Mouse (Mus musculus): ENCODE results near the gene Kdm6b. TPM values are rescaled to one million over a fixed set of nuclear protein-coding genes. Genes with fewer than 3 reads are reported as not detected.

Kdm6b gene
- total and polyA plus RNA-seq, 3 experiments: 4.8 to 145 (median 111) TPM

DNA sequence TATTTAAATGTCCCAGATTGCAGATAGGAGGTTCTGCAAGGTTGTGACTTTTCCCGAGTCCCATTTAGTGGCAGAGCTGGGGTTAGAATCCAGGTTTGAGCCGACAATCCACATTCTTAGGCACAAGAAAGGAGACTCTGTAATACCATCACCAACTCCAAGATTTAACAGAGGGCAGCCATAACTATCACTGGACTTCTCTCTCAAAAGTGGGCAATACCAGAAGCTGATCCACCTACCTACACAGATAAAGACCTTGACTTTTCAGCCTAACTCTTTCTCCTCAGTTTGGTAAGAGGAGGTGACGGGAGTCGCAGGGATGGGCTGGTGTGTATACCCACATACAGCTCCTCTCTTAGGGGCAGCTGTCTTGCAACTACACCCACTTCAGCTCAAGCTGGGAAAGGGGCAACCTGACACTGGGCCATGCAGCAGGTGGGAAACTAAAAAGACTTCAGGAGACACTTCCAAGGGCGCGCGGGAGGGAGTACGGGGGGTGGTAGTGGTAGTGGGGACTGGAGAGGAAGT, 3.5 kb upstream of the Kdm6b start:
- peak overlapping the region; percentile 78 for H3K4me3 ChIP-seq (ENCODE audit: low read depth, low read length)
- no peaks in the 10 kb centered on the region for H3K9me3 ChIP-seq (replicated peaks)
- H3K4me1 ChIP-seq (ENCODE audit: insufficient read depth, low read depth, low read length): peaks cover 84% of the 10 kb centered on the region

DNA sequence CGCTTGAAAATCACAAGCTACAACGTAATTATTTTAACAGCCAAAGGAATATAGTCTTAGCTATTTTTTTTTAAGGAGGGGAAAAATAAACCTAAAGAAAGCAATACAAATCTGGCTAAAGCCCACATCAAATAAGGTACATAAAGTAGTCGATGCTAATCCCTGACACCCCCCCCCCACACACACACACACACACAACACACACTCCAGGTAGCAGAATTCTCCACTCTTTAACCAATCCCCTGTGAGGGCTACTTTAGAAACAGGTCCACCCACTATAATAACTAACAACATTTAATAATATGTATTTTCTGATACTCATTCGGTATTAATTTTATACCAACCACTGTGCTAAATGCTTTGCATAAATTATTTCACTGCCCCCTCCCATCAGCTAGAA, 3.0 kb upstream of the Kdm6b start:
- Histone ChIP-seq H3K9me3 (replicated peaks) (no peaks in the 10 kb centered on the region), H3K27me3 (ENCODE audit: insufficient read depth, low read length) (no peaks in the 10 kb centered on the region), H3K4me1 (ENCODE audit: insufficient read depth, low read depth, low read length) (peaks cover 86% of the 10 kb centered on the region), H3K36me3 (replicated peaks) (peaks cover 31% of the 10 kb centered on the region), H3K4me3 (ENCODE audit: low read depth, low read length) (peak overlapping the region; percentile 78)
- no peak for TF ChIP-seq CTCF (IDR thresholded peaks at IDR 0.05; ENCODE audit: low read depth, low read length)
- no peak for TF ChIP-seq GATA1 (IDR thresholded peaks at IDR 0.05; ENCODE audit: borderline replicate concordance, low read length)
- no peak for TF ChIP-seq TAL1 (conservative IDR thresholded peaks at IDR 0.05; ENCODE audit: low read depth, low read length)
- TF ChIP-seq GATA2 (IDR thresholded peaks at IDR 0.05; ENCODE audit: borderline replicate concordance, low read depth, low read length): no peak
- no peak for TF ChIP-seq POLR2AphosphoS5 (IDR thresholded peaks at IDR 0.05; ENCODE audit: insufficient replicate concordance, low read depth, low read length)
- ATAC-seq (ENCODE audit: extremely low read depth, insufficient number of reproducible peaks, low FRiP score, poor library complexity, severe bottlenecking) (no peak), DNase-seq (ENCODE audit: low spot score) (no peak)

More for the DNA sequence above, 3.5 kb upstream of the Kdm6b start:
- H3K36me3 ChIP-seq (replicated peaks): peaks cover 27% of the 10 kb centered on the region
- DNase-seq (ENCODE audit: low spot score) (no peak), ATAC-seq (ENCODE audit: extremely low read depth, insufficient number of reproducible peaks, low FRiP score, poor library complexity, severe bottlenecking) (no peak)
- no peak for TF ChIP-seq POLR2AphosphoS5 (IDR thresholded peaks at IDR 0.05; ENCODE audit: insufficient replicate concordance, low read depth, low read length)
- no peak for TF ChIP-seq CTCF (IDR thresholded peaks at IDR 0.05; ENCODE audit: low read depth, low read length)
- no peaks in the 10 kb centered on the region for H3K27me3 ChIP-seq (ENCODE audit: insufficient read depth, low read length)

DNA sequence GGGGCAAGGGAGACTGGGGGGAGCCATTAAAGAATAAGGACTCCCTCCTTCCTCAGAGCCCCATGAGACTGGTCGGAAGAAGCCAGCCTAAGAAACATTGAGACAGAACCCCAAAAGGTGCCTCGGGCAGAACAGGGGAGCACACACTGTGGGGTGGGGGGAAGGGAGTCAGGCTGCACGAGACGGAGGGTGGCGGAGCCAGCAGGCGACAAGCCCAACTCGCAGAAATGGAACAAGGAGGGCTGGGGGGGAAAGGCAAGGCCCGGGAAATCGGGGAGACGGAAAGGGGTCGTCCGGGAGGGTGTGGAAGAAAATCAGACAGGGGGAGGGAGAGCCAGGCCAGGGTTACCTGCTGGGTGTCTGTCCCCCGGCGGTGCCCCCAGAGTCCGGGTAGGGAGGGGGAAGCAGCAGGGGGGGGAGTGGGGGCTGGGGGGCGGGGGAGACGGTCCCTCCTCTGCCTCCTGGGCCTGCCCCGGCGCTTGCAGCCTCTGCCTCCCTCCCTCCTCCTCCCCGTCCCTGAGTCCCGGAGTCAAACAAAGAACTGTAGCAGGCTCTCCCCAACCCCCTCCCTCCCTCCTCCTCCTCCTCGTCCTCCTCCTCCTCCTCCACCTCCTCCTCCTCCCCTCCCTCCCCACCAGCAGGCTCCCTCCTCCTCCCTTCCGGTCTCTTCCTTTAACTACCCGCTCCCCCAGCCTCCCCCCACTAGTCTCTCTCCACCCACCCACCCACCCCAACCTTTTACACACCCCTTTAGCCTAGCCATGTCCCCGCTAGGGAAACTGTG, 2.4 kb upstream of the Kdm6b start:
- Histone ChIP-seq H3K9me3 (replicated peaks) (no peaks in the 10 kb centered on the region), H3K4me3 (ENCODE audit: low read depth, low read length) (peak overlapping the region; percentile 78), H3K4me1 (ENCODE audit: insufficient read depth, low read depth, low read length) (peaks cover 81% of the 10 kb centered on the region), H3K27me3 (ENCODE audit: insufficient read depth, low read length) (no peaks in the 10 kb centered on the region), H3K36me3 (replicated peaks) (peaks cover 33% of the 10 kb centered on the region)
- no peak for TF ChIP-seq TAL1 (conservative IDR thresholded peaks at IDR 0.05; ENCODE audit: low read depth, low read length)
- TF ChIP-seq GATA1 (IDR thresholded peaks at IDR 0.05; ENCODE audit: borderline replicate concordance, low read length): no peak
- TF ChIP-seq POLR2AphosphoS5 (IDR thresholded peaks at IDR 0.05; ENCODE audit: insufficient replicate concordance, low read depth, low read length): no peak
- TF ChIP-seq CTCF (IDR thresholded peaks at IDR 0.05; ENCODE audit: low read depth, low read length): no peak
- TF ChIP-seq GATA2 (IDR thresholded peaks at IDR 0.05; ENCODE audit: borderline replicate concordance, low read depth, low read length): no peak
- no peak for ATAC-seq (ENCODE audit: extremely low read depth, insufficient number of reproducible peaks, low FRiP score, poor library complexity, severe bottlenecking)
- DNase-seq (ENCODE audit: low spot score): peak; percentile 71

DNA sequence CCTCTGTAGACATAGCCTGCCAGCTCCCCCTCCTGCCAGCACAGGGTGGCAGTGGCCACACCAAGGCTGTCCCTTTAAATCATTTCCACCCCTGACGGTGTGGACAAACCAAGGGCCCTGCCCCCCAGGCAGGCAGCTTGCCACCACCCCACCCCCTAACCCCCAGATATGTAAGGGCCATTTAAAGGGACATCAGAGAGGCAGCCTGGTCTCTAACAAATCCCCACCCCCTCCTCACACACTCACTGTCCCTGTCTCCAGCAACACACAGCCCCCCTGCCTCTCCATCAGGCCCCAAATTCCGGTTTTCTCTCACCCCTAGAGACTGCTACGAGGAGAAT, 1.8 kb upstream of the Kdm6b start:
- ATAC-seq (ENCODE audit: extremely low read depth, insufficient number of reproducible peaks, low FRiP score, poor library complexity, severe bottlenecking) (no peak), DNase-seq (ENCODE audit: low spot score) (no peak)
- no peak for TF ChIP-seq TAL1 (conservative IDR thresholded peaks at IDR 0.05; ENCODE audit: low read depth, low read length)
- TF ChIP-seq POLR2AphosphoS5 (IDR thresholded peaks at IDR 0.05; ENCODE audit: insufficient replicate concordance, low read depth, low read length): no peak
- TF ChIP-seq CTCF (IDR thresholded peaks at IDR 0.05; ENCODE audit: low read depth, low read length): no peak

DNA sequence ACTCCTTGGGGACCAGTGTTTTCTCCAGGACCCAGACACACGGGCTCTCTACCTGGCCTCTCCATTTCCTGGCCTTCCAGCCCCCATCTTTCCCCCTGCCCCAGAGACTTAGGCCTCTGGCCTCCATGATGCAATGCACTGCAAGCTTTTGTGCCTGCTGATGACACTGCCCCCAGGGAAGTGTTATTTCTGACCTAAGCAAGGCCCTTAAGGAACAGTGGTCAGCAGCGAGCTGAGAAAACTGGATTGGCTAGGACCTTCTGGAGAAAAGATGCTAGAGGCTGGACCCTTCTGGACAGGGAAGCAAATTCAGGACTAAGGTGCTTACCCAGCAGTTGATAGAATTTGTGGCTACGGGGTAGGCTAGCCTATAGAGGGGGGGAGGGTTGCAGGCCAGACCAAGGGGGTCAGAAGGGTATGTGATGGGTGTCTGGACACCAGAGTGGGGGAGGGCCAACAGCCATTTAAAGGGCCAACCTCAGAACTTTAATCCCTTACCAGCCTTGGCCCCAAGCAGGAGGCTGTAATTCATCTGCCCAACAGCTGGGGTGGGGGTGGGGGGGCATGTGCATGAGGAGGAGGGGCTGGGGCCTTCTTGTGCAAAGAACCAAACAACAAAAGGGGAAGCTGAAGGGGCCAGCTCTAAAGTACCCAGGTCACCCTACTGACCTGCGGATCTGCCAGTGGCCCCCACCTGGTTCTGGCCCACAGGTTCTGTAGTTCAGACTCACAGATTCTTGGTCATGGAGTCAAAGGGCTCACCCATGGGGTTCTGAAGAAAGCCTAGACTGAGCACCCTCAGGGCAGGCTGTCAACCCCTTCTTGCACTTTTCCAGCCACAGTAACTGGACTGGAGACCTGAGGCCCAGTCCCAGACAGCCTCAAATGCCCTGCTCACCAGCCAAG, 1.2 kb upstream of the Kdm6b start:
- Histone ChIP-seq H3K27me3 (ENCODE audit: insufficient read depth, low read length) (no peaks in the 10 kb centered on the region), H3K4me3 (ENCODE audit: low read depth, low read length) (peak overlapping the region; percentile 78), H3K4me1 (ENCODE audit: insufficient read depth, low read depth, low read length) (peaks cover 82% of the 10 kb centered on the region), H3K36me3 (replicated peaks) (peaks cover 33% of the 10 kb centered on the region), H3K9me3 (replicated peaks) (no peaks in the 10 kb centered on the region)
- DNase-seq (ENCODE audit: low spot score): no peak
- ATAC-seq (ENCODE audit: extremely low read depth, insufficient number of reproducible peaks, low FRiP score, poor library complexity, severe bottlenecking): no peak
- no peak for TF ChIP-seq POLR2AphosphoS5 (IDR thresholded peaks at IDR 0.05; ENCODE audit: insufficient replicate concordance, low read depth, low read length)
- TF ChIP-seq GATA1 (IDR thresholded peaks at IDR 0.05; ENCODE audit: borderline replicate concordance, low read length): no peak
- TF ChIP-seq CTCF (IDR thresholded peaks at IDR 0.05; ENCODE audit: low read depth, low read length): no peak
- no peak for TF ChIP-seq GATA2 (IDR thresholded peaks at IDR 0.05; ENCODE audit: borderline replicate concordance, low read depth, low read length)
- no peak for TF ChIP-seq TAL1 (conservative IDR thresholded peaks at IDR 0.05; ENCODE audit: low read depth, low read length)

More for the DNA sequence above, 1.8 kb upstream of the Kdm6b start:
- Histone ChIP-seq H3K36me3 (replicated peaks) (peaks cover 33% of the 10 kb centered on the region), H3K4me1 (ENCODE audit: insufficient read depth, low read depth, low read length) (peaks cover 81% of the 10 kb centered on the region), H3K27me3 (ENCODE audit: insufficient read depth, low read length) (no peaks in the 10 kb centered on the region), H3K9me3 (replicated peaks) (no peaks in the 10 kb centered on the region), H3K4me3 (ENCODE audit: low read depth, low read length) (peak overlapping the region; percentile 78)

DNA sequence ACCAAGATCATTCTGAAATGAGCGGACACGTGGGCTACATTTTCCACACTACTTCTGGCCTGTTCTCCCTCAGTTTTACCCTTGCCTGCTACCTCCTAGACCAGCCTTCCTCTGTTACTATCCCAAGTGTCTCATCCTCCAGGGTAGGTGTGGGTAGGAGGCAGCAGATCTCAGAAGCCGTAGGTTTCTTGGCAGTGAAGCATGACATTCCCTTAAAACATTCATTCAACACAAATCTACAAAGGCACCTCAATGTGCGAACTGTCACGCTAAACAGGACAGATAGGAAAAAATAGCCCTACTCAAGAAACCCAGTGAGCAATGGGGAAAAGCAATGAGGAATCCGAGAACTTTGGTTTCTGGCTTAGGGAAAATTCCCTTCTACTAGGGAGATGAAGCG, 927 bp downstream of the Kdm6b start:
- peaks cover 81% of the 10 kb centered on the region for H3K4me1 ChIP-seq (ENCODE audit: insufficient read depth, low read depth, low read length)
- ATAC-seq (ENCODE audit: extremely low read depth, insufficient number of reproducible peaks, low FRiP score, poor library complexity, severe bottlenecking) (no peak), DNase-seq (ENCODE audit: low spot score) (no peak)
- no peaks in the 10 kb centered on the region for H3K27me3 ChIP-seq (ENCODE audit: insufficient read depth, low read length)
- peaks cover 43% of the 10 kb centered on the region for H3K36me3 ChIP-seq (replicated peaks)
- TF ChIP-seq TAL1 (conservative IDR thresholded peaks at IDR 0.05; ENCODE audit: low read depth, low read length) (no peak), GATA1 (IDR thresholded peaks at IDR 0.05; ENCODE audit: borderline replicate concordance, low read length) (no peak), POLR2AphosphoS5 (IDR thresholded peaks at IDR 0.05; ENCODE audit: insufficient replicate concordance, low read depth, low read length) (no peak), GATA2 (IDR thresholded peaks at IDR 0.05; ENCODE audit: borderline replicate concordance, low read depth, low read length) (no peak), CTCF (IDR thresholded peaks at IDR 0.05; ENCODE audit: low read depth, low read length) (no peak)
- no peaks in the 10 kb centered on the region for H3K9me3 ChIP-seq (replicated peaks)
- peak overlapping the region; percentile 50; the same call in 1 of the 2 replicates for H3K4me3 ChIP-seq (ENCODE audit: low read depth, low read length)
